ENCODE assay signal across 21 mouse cellular contexts in genomic region chr14:120349332-120349731, GRCm38 (mm10).
DNase-seq lines count a peak whose midpoint lies in the region; ATAC-seq and TF ChIP-seq lines count a peak whose summit lies in the region.
"Had no signal": no experiment of that assay in that cellular context is flagged by ENCODE, and none has a peak within 500 bp of the region (broad histone marks: within the 10 kb centered on the region; RNA-seq: fewer than 3 reads in every experiment).

No protein-coding gene starts in this region.

- H3K36me3 ChIP-seq in heart, embryonic 11.5 days (ENCODE audit: control insufficient read depth, insufficient read depth, low read length): peaks cover 14% of the 10 kb centered on the region; the same call in 1 of the 2 replicates
- peaks cover 23% of the 10 kb centered on the region; the same call in 1 of the 2 replicates for H3K36me3 ChIP-seq in heart, embryonic 15.5 days
- peaks cover 15% of the 10 kb centered on the region for H3K36me3 ChIP-seq in heart, embryonic 16.5 days (ENCODE audit: control insufficient read depth, insufficient read depth)

- H3K27ac ChIP-seq in gastrocnemius, adult 2 months: peak overlapping the region; percentile 86
- peak overlapping the region; percentile 41; the same call in 1 of the 2 replicates for H3K27ac ChIP-seq in heart, embryonic 11.5 days (ENCODE audit: low read depth, low read length)
- H3K27ac ChIP-seq in heart, embryonic 15.5 days: peak overlapping the region; percentile 44
- peak overlapping the region; percentile 46 for H3K27ac ChIP-seq in heart, embryonic 16.5 days (ENCODE audit: low read length)
- H3K27ac ChIP-seq: embryonic facial prominence, embryonic 13.5 days; forebrain, embryonic 13.5 days; hindbrain, embryonic 10.5 days; hindbrain, embryonic 14.5 days; intestine, embryonic 15.5 days had no signal

- H3K4me1 ChIP-seq in heart, embryonic 11.5 days (ENCODE audit: control insufficient read depth, insufficient read depth, low read length): peaks cover 35% of the 10 kb centered on the region
- peaks cover 49% of the 10 kb centered on the region for H3K4me1 ChIP-seq in heart, embryonic 15.5 days (replicated peaks)
- H3K4me1 ChIP-seq in heart, embryonic 16.5 days (ENCODE audit: control insufficient read depth, insufficient read depth, low read length): peaks cover 43% of the 10 kb centered on the region

- H3K4me3 ChIP-seq in gastrocnemius, adult 2 months: no peak overlapping the region
- H3K4me3 ChIP-seq in heart, embryonic 11.5 days (ENCODE audit: low read depth, low read length): no peak overlapping the region
- H3K4me3 ChIP-seq in heart, embryonic 15.5 days: no peak overlapping the region
- no peak overlapping the region for H3K4me3 ChIP-seq in heart, embryonic 16.5 days (ENCODE audit: low read length)
- H3K4me3 ChIP-seq: embryonic facial prominence, embryonic 13.5 days; forebrain, embryonic 13.5 days; hindbrain, embryonic 10.5 days; intestine, embryonic 15.5 days had no signal

- intact Hi-C loops in gastrocnemius, adult 2 months (cut with DNase I): no loop called here
- intact Hi-C loops in gastrocnemius, postnatal 14 days (cut with DNase I; ENCODE audit: low total_unique reads): no loop called here

- TF ChIP-seq CTCF in gastrocnemius, adult 2 months (IDR thresholded peaks at IDR 0.05): no peak

- no peak overlapping the region for H3K4me2 ChIP-seq in heart, embryonic 11.5 days
- no peak overlapping the region for H3K4me2 ChIP-seq in heart, embryonic 15.5 days
- H3K4me2 ChIP-seq in heart, embryonic 16.5 days (ENCODE audit: low read depth, low read length): no peak overlapping the region
- H3K4me2 ChIP-seq: embryonic facial prominence, embryonic 13.5 days; forebrain, embryonic 13.5 days; hindbrain, embryonic 14.5 days; intestine, embryonic 15.5 days had no signal

- WGBS in heart, embryonic 11.5 days (ENCODE audit: insufficient replicate concordance): 74% methylated on average over 4 of the region's 4 CpGs
- 71% methylated on average over 4 of the region's 4 CpGs for WGBS in heart, embryonic 15.5 days
- 67% methylated on average over 4 of the region's 4 CpGs for WGBS in heart, embryonic 16.5 days

- ATAC-seq in heart, embryonic 11.5 days (replicated peaks; ENCODE audit: insufficient number of reproducible peaks, low FRiP score, low TSS enrichment): no peak
- ATAC-seq in heart, embryonic 15.5 days (replicated peaks; ENCODE audit: insufficient number of reproducible peaks, insufficient read depth, low FRiP score, low read depth): no peak
- ATAC-seq in heart, embryonic 16.5 days (replicated peaks; ENCODE audit: extremely low read depth, insufficient read depth, low FRiP score): 0 out of 2 replicates have a peak, but pooled peaks have one; percentile 28
- ATAC-seq: activated CD4-positive, CD25-positive, alpha-beta regulatory T cell, adult 4 months; forebrain, embryonic 13.5 days; intestine, embryonic 15.5 days; Patski had no signal

- H3K9ac ChIP-seq in heart, embryonic 11.5 days (ENCODE audit: low read depth, low read length): no peak overlapping the region
- no peak overlapping the region for H3K9ac ChIP-seq in heart, embryonic 15.5 days
- H3K9ac ChIP-seq in heart, embryonic 16.5 days (ENCODE audit: low read length): no peak overlapping the region
- H3K9ac ChIP-seq: embryonic facial prominence, embryonic 13.5 days; forebrain, embryonic 13.5 days; hindbrain, embryonic 14.5 days; intestine, embryonic 15.5 days had no signal

- peaks cover 8% of the 10 kb centered on the region for H3K9me3 ChIP-seq in heart, embryonic 11.5 days (replicated peaks; ENCODE audit: control insufficient read depth, low read length)
- H3K9me3 ChIP-seq in heart, embryonic 15.5 days (replicated peaks): 0 out of 2 replicates have a peak, but pooled peaks cover 5% of the 10 kb centered on the region
- H3K9me3 ChIP-seq in heart, embryonic 16.5 days (replicated peaks; ENCODE audit: control insufficient read depth, low read length): peaks cover 10% of the 10 kb centered on the region
- H3K9me3 ChIP-seq: intestine, embryonic 15.5 days had no signal

- H3K27me3 ChIP-seq in heart, embryonic 11.5 days (ENCODE audit: control insufficient read depth, insufficient read depth, low read length): no peaks in the 10 kb centered on the region
- no peaks in the 10 kb centered on the region for H3K27me3 ChIP-seq in heart, embryonic 15.5 days
- no peaks in the 10 kb centered on the region for H3K27me3 ChIP-seq in heart, embryonic 16.5 days (ENCODE audit: control insufficient read depth, insufficient read depth, low read length)
- H3K27me3 ChIP-seq: CH12.LX; embryonic facial prominence, embryonic 13.5 days; forebrain, embryonic 13.5 days; intestine, embryonic 15.5 days; Patski had no signal

- peak; percentile 20 for DNase-seq in gastrocnemius, adult 2 months
- no peak for DNase-seq in gastrocnemius, postnatal 14 days
- DNase-seq in heart, adult 9 months (ENCODE audit: low spot score in 2 of 2): no peak
- no peak for DNase-seq in heart, adult 8-10 months (ENCODE audit: low spot score)
- DNase-seq in spleen, adult 18-20 months: no peak
- DNase-seq: adrenal gland, postnatal 14 days; cerebellum, adult 18-20 months; cerebellum, adult 9-11 months; cerebellum, postnatal 36 days; kidney, adult 18-20 months had no signal
